Mouse (Mus musculus): Measurements from ENCODE around the gene D7Ertd443e. TPM values are rescaled to one million over a fixed set of nuclear protein-coding genes. Genes with fewer than 3 reads are reported as not detected.

D7Ertd443e gene
- polyA plus RNA-seq, 1 experiment from 2014 or later, result not detected

GRCm38 (mm10) chr7:134238863-134239262, 146.6 kb downstream of the D7Ertd443e start:
- Histone ChIP-seq H3K36me3 (ENCODE audit: control insufficient read depth, insufficient read depth) (no peaks in the 10 kb centered on the region), H3K9ac (ENCODE audit: low read depth, low read length) (no peak overlapping the region), H3K27ac (ENCODE audit: low read length) (no peak overlapping the region), H3K4me1 (ENCODE audit: control insufficient read depth, low read depth, low read length) (no peaks in the 10 kb centered on the region), H3K27me3 (ENCODE audit: control insufficient read depth, insufficient read depth, low read depth, low read length) (no peaks in the 10 kb centered on the region), H3K9me3 (replicated peaks; ENCODE audit: control insufficient read depth, low read length) (no peaks in the 10 kb centered on the region), H3K4me3 (ENCODE audit: low read depth, low read length) (no peak overlapping the region), H3K4me2 (ENCODE audit: low read depth, low read length) (no peak overlapping the region)
- 76% methylated on average over 3 of the region's 3 CpGs for WGBS (ENCODE audit: insufficient replicate concordance)
- no peak for ATAC-seq (ENCODE audit: low read depth)

- 57% methylated on average over 2 of the region's 2 CpGs for WGBS (ENCODE audit: insufficient replicate concordance)
- Histone ChIP-seq H3K36me3 (ENCODE audit: control insufficient read depth, insufficient read depth) (no peaks in the 10 kb centered on the region), H3K9me3 (replicated peaks; ENCODE audit: control insufficient read depth, low read length) (no peaks in the 10 kb centered on the region), H3K27me3 (ENCODE audit: control insufficient read depth, insufficient read depth, low read depth, low read length) (no peaks in the 10 kb centered on the region), H3K4me2 (ENCODE audit: low read depth, low read length) (no peak overlapping the region), H3K4me3 (ENCODE audit: low read depth, low read length) (no peak overlapping the region), H3K9ac (ENCODE audit: low read depth, low read length) (no peak overlapping the region), H3K4me1 (ENCODE audit: control insufficient read depth, low read depth, low read length) (no peaks in the 10 kb centered on the region), H3K27ac (ENCODE audit: low read length) (no peak overlapping the region)
- no peak for ATAC-seq (ENCODE audit: low read depth)
These were observed 148.1 kb downstream of the D7Ertd443e start for GRCm38 (mm10) chr7:134237356-134237755.

GRCm38 (mm10) chr7:134236727-134237126, 148.7 kb downstream of the D7Ertd443e start:
- Histone ChIP-seq H3K27ac (ENCODE audit: low read length) (no peak overlapping the region), H3K9me3 (replicated peaks; ENCODE audit: control insufficient read depth, low read length) (no peaks in the 10 kb centered on the region), H3K4me2 (ENCODE audit: low read depth, low read length) (no peak overlapping the region), H3K4me3 (ENCODE audit: low read depth, low read length) (no peak overlapping the region), H3K9ac (ENCODE audit: low read depth, low read length) (no peak overlapping the region), H3K4me1 (ENCODE audit: control insufficient read depth, low read depth, low read length) (no peaks in the 10 kb centered on the region), H3K27me3 (ENCODE audit: control insufficient read depth, insufficient read depth, low read depth, low read length) (no peaks in the 10 kb centered on the region), H3K36me3 (ENCODE audit: control insufficient read depth, insufficient read depth) (no peaks in the 10 kb centered on the region)
- no peak for ATAC-seq (ENCODE audit: low read depth)

GRCm38 (mm10) chr7:134235552-134235951, 149.9 kb downstream of the D7Ertd443e start:
- WGBS (ENCODE audit: insufficient replicate concordance), result 41% methylated on average over 2 of the region's 2 CpGs
- Histone ChIP-seq H3K9ac (ENCODE audit: low read depth, low read length) (no peak overlapping the region), H3K9me3 (replicated peaks; ENCODE audit: control insufficient read depth, low read length) (no peaks in the 10 kb centered on the region), H3K4me3 (ENCODE audit: low read depth, low read length) (no peak overlapping the region), H3K27me3 (ENCODE audit: control insufficient read depth, insufficient read depth, low read depth, low read length) (no peaks in the 10 kb centered on the region), H3K36me3 (ENCODE audit: control insufficient read depth, insufficient read depth) (no peaks in the 10 kb centered on the region), H3K4me1 (ENCODE audit: control insufficient read depth, low read depth, low read length) (no peaks in the 10 kb centered on the region), H3K4me2 (ENCODE audit: low read depth, low read length) (no peak overlapping the region), H3K27ac (ENCODE audit: low read length) (no peak overlapping the region)
- ATAC-seq (ENCODE audit: low read depth), result no peak

GRCm38 (mm10) chr7:134231378-134232346, 153.8 kb downstream of the D7Ertd443e start, which contains the start of gene Adam12:
Gene Adam12 (minus strand): TSS chr7:134232146.
- no peaks in the 10 kb centered on the region for H3K27me3 ChIP-seq (ENCODE audit: control insufficient read depth, insufficient read depth, low read depth, low read length)
- H3K4me3 ChIP-seq (ENCODE audit: low read depth, low read length), result no peak within 1 kb of the TSS
- H3K4me2 ChIP-seq (ENCODE audit: low read depth, low read length), result no peak within 1 kb of the TSS
- no peak within 1 kb of the TSS for H3K9ac ChIP-seq (ENCODE audit: low read depth, low read length)
- ATAC-seq (ENCODE audit: low read depth), result no peak
- 58% methylated on average over 14 of the region's 14 CpGs for WGBS (ENCODE audit: insufficient replicate concordance)
- no peaks in the 10 kb centered on the region for H3K4me1 ChIP-seq (ENCODE audit: control insufficient read depth, low read depth, low read length)
- no peaks in the 10 kb centered on the region for H3K36me3 ChIP-seq (ENCODE audit: control insufficient read depth, insufficient read depth)
- no peak within 1 kb of the TSS for H3K27ac ChIP-seq (ENCODE audit: low read length)
- H3K9me3 ChIP-seq (replicated peaks; ENCODE audit: control insufficient read depth, low read length), result no peaks in the 10 kb centered on the region

- no peak overlapping the region for H3K27ac ChIP-seq (ENCODE audit: low read length)
- no peak overlapping the region for H3K4me2 ChIP-seq (ENCODE audit: low read depth, low read length)
- no peak overlapping the region for H3K9ac ChIP-seq (ENCODE audit: low read depth, low read length)
- peaks cover 6% of the 10 kb centered on the region for H3K27me3 ChIP-seq (ENCODE audit: control insufficient read depth, insufficient read depth, low read depth, low read length)
- H3K9me3 ChIP-seq (replicated peaks; ENCODE audit: control insufficient read depth, low read length), result no peaks in the 10 kb centered on the region
- no peak for ATAC-seq (ENCODE audit: low read depth)
- no peaks in the 10 kb centered on the region for H3K4me1 ChIP-seq (ENCODE audit: control insufficient read depth, low read depth, low read length)
- WGBS (ENCODE audit: insufficient replicate concordance), result 52% methylated on average over 3 of the region's 3 CpGs
- no peak overlapping the region for H3K4me3 ChIP-seq (ENCODE audit: low read depth, low read length)
- H3K36me3 ChIP-seq (ENCODE audit: control insufficient read depth, insufficient read depth), result no peaks in the 10 kb centered on the region
These were observed 154.8 kb downstream of the D7Ertd443e start for GRCm38 (mm10) chr7:134230708-134231107.

GRCm38 (mm10) chr7:134229899-134230298, 155.6 kb downstream of the D7Ertd443e start:
- H3K4me1 ChIP-seq (ENCODE audit: control insufficient read depth, low read depth, low read length), result no peaks in the 10 kb centered on the region
- no peak overlapping the region for H3K4me3 ChIP-seq (ENCODE audit: low read depth, low read length)
- peaks cover 14% of the 10 kb centered on the region for H3K27me3 ChIP-seq (ENCODE audit: control insufficient read depth, insufficient read depth, low read depth, low read length)
- H3K27ac ChIP-seq (ENCODE audit: low read length), result no peak overlapping the region
- H3K9ac ChIP-seq (ENCODE audit: low read depth, low read length), result no peak overlapping the region
- no peaks in the 10 kb centered on the region for H3K36me3 ChIP-seq (ENCODE audit: control insufficient read depth, insufficient read depth)
- H3K4me2 ChIP-seq (ENCODE audit: low read depth, low read length), result no peak overlapping the region
- H3K9me3 ChIP-seq (replicated peaks; ENCODE audit: control insufficient read depth, low read length), result no peaks in the 10 kb centered on the region
- 8% methylated on average over 2 of the region's 2 CpGs for WGBS (ENCODE audit: insufficient replicate concordance)
- no peak for ATAC-seq (ENCODE audit: low read depth)

- WGBS (ENCODE audit: insufficient replicate concordance), result 34% methylated on average over 13 of the region's 13 CpGs
These were observed 157.5 kb downstream of the D7Ertd443e start for GRCm38 (mm10) chr7:134227773-134228455.

GRCm38 (mm10) chr7:134227101-134227500, 158.4 kb downstream of the D7Ertd443e start:
- Histone ChIP-seq H3K4me3 (ENCODE audit: low read depth, low read length) (no peak overlapping the region), H3K36me3 (ENCODE audit: control insufficient read depth, insufficient read depth) (no peaks in the 10 kb centered on the region), H3K9ac (ENCODE audit: low read depth, low read length) (no peak overlapping the region), H3K4me2 (ENCODE audit: low read depth, low read length) (no peak overlapping the region), H3K4me1 (ENCODE audit: control insufficient read depth, low read depth, low read length) (no peaks in the 10 kb centered on the region), H3K27ac (ENCODE audit: low read length) (no peak overlapping the region), H3K9me3 (replicated peaks; ENCODE audit: control insufficient read depth, low read length) (no peaks in the 10 kb centered on the region), H3K27me3 (ENCODE audit: control insufficient read depth, insufficient read depth, low read depth, low read length) (peaks cover 25% of the 10 kb centered on the region)
- ATAC-seq (ENCODE audit: low read depth), result no peak
- WGBS (ENCODE audit: insufficient replicate concordance), result 59% methylated on average over 4 of the region's 4 CpGs

More at GRCm38 (mm10) chr7:134227773-134228455, 157.5 kb downstream of the D7Ertd443e start:
- Histone ChIP-seq H3K4me2 (ENCODE audit: low read depth, low read length) (no peak overlapping the region), H3K27ac (ENCODE audit: low read length) (0 out of 2 replicates have a peak overlapping the region, but pooled peaks have one; percentile 25), H3K9ac (ENCODE audit: low read depth, low read length) (no peak overlapping the region), H3K4me1 (ENCODE audit: control insufficient read depth, low read depth, low read length) (no peaks in the 10 kb centered on the region), H3K27me3 (ENCODE audit: control insufficient read depth, insufficient read depth, low read depth, low read length) (peaks cover 25% of the 10 kb centered on the region), H3K4me3 (ENCODE audit: low read depth, low read length) (no peak overlapping the region), H3K9me3 (replicated peaks; ENCODE audit: control insufficient read depth, low read length) (no peaks in the 10 kb centered on the region), H3K36me3 (ENCODE audit: control insufficient read depth, insufficient read depth) (no peaks in the 10 kb centered on the region)
- no peak for ATAC-seq (ENCODE audit: low read depth)
